Mouse (Mus musculus) intestine, embryonic 16.5 days (tissue): Measurements from ENCODE around the gene Spata25. TPM values are rescaled to one million over a fixed set of nuclear protein-coding genes. Genes with fewer than 3 reads are reported as not detected.

Experiments used
- ATAC-seq: fragments of 200-750 bp; cut with Nextera tagmentation; 2 replicates; pipeline ENCODE4 v1.8.0; 2017; ENCODE audit warnings: moderate TSS enrichment, moderate library complexity
- H3K27ac ChIP-seq: fragments of 300-500 bp; sonication (generic); 2 replicates; pipeline ENCODE4 v1.5.1; 2014; ENCODE audit warnings: mild to moderate bottlenecking, low read length
- H3K27me3 ChIP-seq: fragments of 300-500 bp; sonication (generic); replicated peaks from 2 replicates; pipeline ENCODE4 v1.6.1; 2014; ENCODE audit warnings: low read length, control low read depth, mixed read lengths; ENCODE audit not compliant: control insufficient read depth, insufficient read depth
- H3K36me3 ChIP-seq: fragments of 300-500 bp; sonication (generic); 2 replicates; pipeline ENCODE4 v1.6.1; 2014; ENCODE audit warnings: low read length, control low read depth; ENCODE audit not compliant: control insufficient read depth, insufficient read depth
- H3K4me1 ChIP-seq: fragments of 300-500 bp; sonication (generic); 2 replicates; pipeline ENCODE4 v1.6.1; 2014; ENCODE audit warnings: low read length, control low read depth, mixed read lengths; ENCODE audit not compliant: control insufficient read depth, insufficient read depth
- H3K4me2 ChIP-seq: fragments of 300-500 bp; sonication (generic); 2 replicates; pipeline ENCODE4 v1.6.1; 2014; ENCODE audit warnings: low read depth, low read length, control low read depth
- H3K4me3 ChIP-seq: fragments of 300-500 bp; sonication (generic); 2 replicates; pipeline ENCODE4 v1.5.1; 2014; ENCODE audit warnings: mild to moderate bottlenecking, low read length
- H3K9ac ChIP-seq: fragments of 300-500 bp; sonication (generic); 2 replicates; pipeline ENCODE4 v1.6.1; 2014; ENCODE audit warnings: low read depth, low read length
- H3K9me3 ChIP-seq: fragments of 300-500 bp; sonication (generic); 2 replicates; pipeline ENCODE4 v1.6.1; 2016; ENCODE audit warnings: low read length, control low read depth; ENCODE audit not compliant: control insufficient read depth
- WGBS: fragments of 180-500 bp; shearing (Covaris S2); extraction: QIAGEN DNeasy Blood & Tissue Kit; methylation state at CpG from one replicate; pipeline ENCODE4 v1.1.7; 2014; 5-methylcytosine and 5-hydroxymethylcytosine counted together
- polyA plus RNA-seq: library from polyadenylated mRNA; unstranded; fragments of >200 nt; fragmentation: Nextera tagmentation; extraction: Ambion mirVana; gene quantifications from 2 replicates; pipeline ENCODE4 v1.2.1, GENCODE M21; 2015

The Spata25 gene
- polyA plus RNA-seq, 1 experiment from 2014 or later: not detected

- no peaks in the 10 kb centered on the region for H3K9me3 ChIP-seq
- H3K27ac ChIP-seq: no peak overlapping the region
- peaks cover 20% of the 10 kb centered on the region for H3K4me1 ChIP-seq
- H3K27me3 ChIP-seq: no peaks in the 10 kb centered on the region
- ATAC-seq: no peak
- 75% methylated on average over 7 of the region's 7 CpGs for WGBS
- 0 out of 2 replicates have a peak, but pooled peaks cover 3% of the 10 kb centered on the region for H3K36me3 ChIP-seq
- H3K9ac ChIP-seq: no peak overlapping the region
- H3K4me2 ChIP-seq: no peak overlapping the region
- no peak overlapping the region for H3K4me3 ChIP-seq
Observed at GRCm38 (mm10) chr2:164783926-164784581, 44.3 kb downstream of the Spata25 start.

GRCm38 (mm10) chr2:164781876-164782275, 46.5 kb downstream of the Spata25 start:
- ATAC-seq: no peak
- Histone ChIP-seq H3K4me1 (peaks cover 8% of the 10 kb centered on the region), H3K27me3 (peaks cover 1% of the 10 kb centered on the region; the same call in 1 of the 2 replicates), H3K9ac (no peak overlapping the region), H3K4me3 (no peak overlapping the region), H3K27ac (no peak overlapping the region), H3K4me2 (no peak overlapping the region), H3K9me3 (no peaks in the 10 kb centered on the region), H3K36me3 (no peaks in the 10 kb centered on the region)
- WGBS: 77% methylated on average over 4 of the region's 4 CpGs

- no peak within 1 kb of the TSS for H3K27ac ChIP-seq
- no peak within 1 kb of the TSS for H3K4me2 ChIP-seq
- peaks cover 2% of the 10 kb centered on the region; the same call in 1 of the 2 replicates for H3K27me3 ChIP-seq
- H3K9me3 ChIP-seq: no peaks in the 10 kb centered on the region
- 64% methylated on average over 8 of the region's 8 CpGs for WGBS
- no peak within 1 kb of the TSS for H3K9ac ChIP-seq
- no peaks in the 10 kb centered on the region for H3K36me3 ChIP-seq
- 0 out of 2 replicates have a peak, but pooled peaks cover under 1% of the 10 kb centered on the region for H3K4me1 ChIP-seq
- ATAC-seq: no peak
- no peak within 1 kb of the TSS for H3K4me3 ChIP-seq
Observed at GRCm38 (mm10) chr2:164779481-164780086, 48.8 kb downstream of the Spata25 start, which contains the start of gene Tnnc2. Tnnc2 (minus strand) TSS chr2:164779967.

GRCm38 (mm10) chr2:164778809-164779208, 49.5 kb downstream of the Spata25 start:
- H3K27me3 ChIP-seq: peaks cover 2% of the 10 kb centered on the region; the same call in 1 of the 2 replicates
- no peak overlapping the region for H3K27ac ChIP-seq
- no peak for ATAC-seq
- H3K36me3 ChIP-seq: no peaks in the 10 kb centered on the region
- 81% methylated on average over 7 of the region's 7 CpGs for WGBS
- no peak overlapping the region for H3K4me2 ChIP-seq
- no peak overlapping the region for H3K4me3 ChIP-seq
- no peaks in the 10 kb centered on the region for H3K9me3 ChIP-seq
- H3K9ac ChIP-seq: no peak overlapping the region
- peaks cover under 1% of the 10 kb centered on the region; the same call in 1 of the 2 replicates for H3K4me1 ChIP-seq

- Histone ChIP-seq H3K36me3 (no peaks in the 10 kb centered on the region), H3K27ac (no peak overlapping the region), H3K27me3 (peaks cover 2% of the 10 kb centered on the region; the same call in 1 of the 2 replicates), H3K9me3 (no peaks in the 10 kb centered on the region), H3K4me2 (no peak overlapping the region), H3K9ac (no peak overlapping the region), H3K4me3 (no peak overlapping the region), H3K4me1 (peaks cover 3% of the 10 kb centered on the region; the same call in 1 of the 2 replicates)
- no peak for ATAC-seq
- 93% methylated on average over 11 of the region's 11 CpGs for WGBS
Observed at GRCm38 (mm10) chr2:164778015-164778287, 50.4 kb downstream of the Spata25 start.

- Histone ChIP-seq H3K4me3 (no peak overlapping the region), H3K9me3 (no peaks in the 10 kb centered on the region), H3K4me1 (peaks cover 3% of the 10 kb centered on the region), H3K27me3 (peaks cover 2% of the 10 kb centered on the region; the same call in 1 of the 2 replicates), H3K27ac (no peak overlapping the region), H3K4me2 (no peak overlapping the region), H3K9ac (no peak overlapping the region), H3K36me3 (no peaks in the 10 kb centered on the region)
- WGBS: 81% methylated on average over 30 of the region's 30 CpGs
- ATAC-seq: no peak
Observed at GRCm38 (mm10) chr2:164777246-164778014, 50.9 kb downstream of the Spata25 start.

GRCm38 (mm10) chr2:164776801-164777200, 51.5 kb downstream of the Spata25 start:
- WGBS: 62% methylated on average over 17 of the region's 17 CpGs
- H3K4me1 ChIP-seq: peaks cover 9% of the 10 kb centered on the region
- H3K27ac ChIP-seq: no peak overlapping the region
- no peak overlapping the region for H3K9ac ChIP-seq
- H3K4me2 ChIP-seq: no peak overlapping the region
- ATAC-seq: no peak
- peaks cover 2% of the 10 kb centered on the region; the same call in 1 of the 2 replicates for H3K27me3 ChIP-seq
- H3K4me3 ChIP-seq: no peak overlapping the region
- no peaks in the 10 kb centered on the region for H3K9me3 ChIP-seq
- H3K36me3 ChIP-seq: peaks cover 6% of the 10 kb centered on the region; the same call in 1 of the 2 replicates
